Mouse (Mus musculus): ENCODE data around the gene Pdzk1ip1. TPM values are rescaled to one million over a fixed set of nuclear protein-coding genes. Genes with fewer than 3 reads are reported as not detected.

The Pdzk1ip1 gene
- polyA plus RNA-seq, 1 experiment from 2014 or later: 12.9 TPM

DNA sequence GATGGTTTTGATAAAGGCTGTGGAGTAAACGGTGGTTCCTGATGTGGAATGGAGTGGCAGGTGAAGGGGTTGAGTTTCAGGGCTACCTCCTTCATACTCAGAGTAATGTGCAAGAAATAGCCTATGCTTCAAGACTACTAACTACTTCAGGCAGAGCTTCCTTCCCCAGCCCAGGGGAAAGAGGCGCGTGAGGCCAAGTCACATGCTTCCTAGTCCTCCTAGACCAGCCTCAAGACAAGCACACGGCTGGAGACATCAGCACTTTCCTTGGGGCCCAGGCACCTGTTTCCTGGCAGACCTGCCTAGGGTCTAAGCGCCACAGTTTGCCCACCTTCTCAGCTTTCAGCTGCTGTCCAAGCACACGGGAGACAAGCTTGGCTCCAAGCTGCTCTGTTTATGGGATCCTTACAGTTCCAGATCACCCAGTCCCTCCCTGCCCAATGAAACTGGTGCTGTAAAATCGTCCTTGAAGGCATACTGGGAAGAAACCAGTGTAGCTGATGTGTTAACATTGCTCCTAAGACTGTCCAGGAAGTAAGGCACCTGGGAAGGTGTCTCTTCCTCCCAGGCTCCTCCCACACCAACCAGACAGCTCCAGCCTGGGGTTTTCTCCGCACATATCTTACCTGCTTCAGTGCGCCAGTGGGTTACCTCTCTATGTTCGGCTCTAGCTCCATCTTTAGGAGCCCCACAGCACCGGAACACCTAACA lies 8.1 kb downstream of the Pdzk1ip1 start:
- ATAC-seq (ENCODE audit: low FRiP score, low read depth): peak; percentile 6; the same call in 1 of the 2 replicates
- Histone ChIP-seq H3K27ac (replicated peaks) (peak overlapping the region; percentile 66), H3K9ac (replicated peaks) (no peak overlapping the region), H3K36me3 (no peaks in the 10 kb centered on the region), H3K4me2 (replicated peaks) (peak overlapping the region; percentile 84), H3K4me1 (peaks cover 18% of the 10 kb centered on the region), H3K9me3 (no peaks in the 10 kb centered on the region), H3K27me3 (peaks cover 37% of the 10 kb centered on the region), H3K4me3 (no peak overlapping the region)
- WGBS: 13% methylated on average over 11 of the region's 11 CpGs

DNA sequence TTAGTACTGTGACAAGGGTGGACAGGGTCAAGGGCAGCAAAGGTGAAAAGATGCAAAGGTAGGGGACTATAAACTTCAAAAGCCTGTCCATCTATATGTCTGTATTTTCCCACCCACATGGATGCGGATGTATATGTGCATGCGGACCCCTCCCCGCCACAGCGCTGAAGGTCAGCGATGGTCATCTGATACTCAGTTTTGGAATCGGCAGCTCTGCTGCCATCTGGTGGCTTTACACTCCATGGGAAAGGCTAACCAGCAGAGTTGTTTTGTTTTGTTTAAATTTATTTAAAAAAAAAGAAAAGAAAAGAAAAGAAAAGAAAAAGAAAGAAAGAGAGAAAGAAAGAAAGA lies 8.6 kb downstream of the Pdzk1ip1 start:
- Histone ChIP-seq H3K9me3 (no peaks in the 10 kb centered on the region), H3K9ac (replicated peaks) (no peak overlapping the region), H3K27ac (replicated peaks) (no peak overlapping the region), H3K4me3 (no peak overlapping the region), H3K4me1 (peaks cover 18% of the 10 kb centered on the region), H3K27me3 (peaks cover 37% of the 10 kb centered on the region), H3K4me2 (replicated peaks) (peak overlapping the region; percentile 84), H3K36me3 (no peaks in the 10 kb centered on the region)
- WGBS: 2% methylated on average over 6 of the region's 6 CpGs
- ATAC-seq (ENCODE audit: low FRiP score, low read depth): peak; percentile 19; the same call in 1 of the 2 replicates

DNA sequence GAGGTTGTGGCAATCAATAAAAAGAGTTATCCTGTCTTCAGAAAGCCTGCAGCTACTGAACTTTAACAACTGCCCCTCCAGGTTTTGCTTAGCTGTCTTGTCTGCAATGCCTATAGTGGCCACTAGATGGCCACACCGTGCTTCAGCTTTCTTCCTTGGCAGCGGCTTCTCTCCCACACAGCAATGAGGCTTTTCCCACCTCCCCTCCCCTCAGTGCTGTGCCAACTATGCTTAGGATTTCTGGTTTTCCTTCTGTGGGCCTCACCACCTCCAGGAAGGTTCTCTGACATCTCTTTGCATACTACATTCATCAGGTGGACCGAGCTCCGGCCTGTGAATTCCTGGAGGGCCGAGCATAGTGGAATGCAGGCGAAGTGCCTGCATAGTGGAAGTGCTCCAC lies 13.2 kb downstream of the Pdzk1ip1 start:
- H3K4me1 ChIP-seq: peaks cover 5% of the 10 kb centered on the region
- no peak overlapping the region for H3K27ac ChIP-seq (replicated peaks)
- peak; percentile 51 for ATAC-seq (ENCODE audit: low FRiP score, low read depth)
- H3K9me3 ChIP-seq: no peaks in the 10 kb centered on the region
- peaks cover 8% of the 10 kb centered on the region for H3K27me3 ChIP-seq
- H3K36me3 ChIP-seq: no peaks in the 10 kb centered on the region
- no peak overlapping the region for H3K4me3 ChIP-seq
- H3K4me2 ChIP-seq (replicated peaks): no peak overlapping the region
- H3K9ac ChIP-seq (replicated peaks): no peak overlapping the region
- 39% methylated on average over 6 of the region's 6 CpGs for whole genome bisulfite sequencing

DNA sequence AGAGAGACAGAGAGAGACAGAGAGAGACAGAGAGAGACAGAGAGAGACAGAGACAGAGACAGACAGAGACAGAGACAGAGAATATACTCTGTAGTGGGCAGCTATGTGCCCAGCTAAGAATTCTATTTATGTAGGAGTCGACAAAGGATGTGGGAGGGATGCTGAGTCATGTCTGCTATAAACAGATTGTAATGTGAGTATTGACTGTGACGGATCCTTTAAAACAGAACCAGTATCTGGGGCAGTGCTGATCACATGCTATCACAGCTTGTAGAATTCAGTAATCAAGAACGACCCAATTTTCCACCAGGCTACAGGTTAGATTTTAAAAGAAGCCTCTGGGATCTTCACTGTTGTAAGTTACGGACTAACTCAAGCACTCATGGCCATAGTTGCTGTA lies 15.0 kb downstream of the Pdzk1ip1 start:
- 73% methylated on average over 4 of the region's 4 CpGs for WGBS
- H3K27ac ChIP-seq (replicated peaks): no peak overlapping the region
- H3K9ac ChIP-seq (replicated peaks): no peak overlapping the region
- peaks cover 4% of the 10 kb centered on the region for H3K27me3 ChIP-seq
- H3K36me3 ChIP-seq: no peaks in the 10 kb centered on the region
- H3K4me1 ChIP-seq: no peaks in the 10 kb centered on the region
- ATAC-seq (ENCODE audit: low FRiP score, low read depth): no peak
- H3K9me3 ChIP-seq: no peaks in the 10 kb centered on the region
- H3K4me3 ChIP-seq: no peak overlapping the region
- no peak overlapping the region for H3K4me2 ChIP-seq (replicated peaks)

DNA sequence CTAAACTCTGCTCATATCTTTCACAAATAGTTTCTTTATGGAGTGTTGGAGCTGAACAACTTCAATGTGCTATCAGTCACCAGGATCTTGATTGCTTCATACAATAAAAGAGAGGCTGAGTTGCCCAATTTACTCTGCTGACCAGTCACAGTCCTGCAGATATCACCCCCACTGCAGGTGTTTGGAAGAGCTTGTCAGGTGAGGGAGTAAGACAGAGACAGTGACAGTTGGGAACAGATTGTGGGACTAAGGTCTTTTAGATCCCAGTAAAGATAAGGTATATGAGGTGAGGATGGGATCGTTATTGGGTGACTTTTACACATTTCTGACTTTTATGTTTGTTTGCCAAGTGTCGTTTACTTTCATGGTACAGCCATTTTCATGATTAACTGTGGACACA lies 22.7 kb downstream of the Pdzk1ip1 start:
- no peaks in the 10 kb centered on the region for H3K9me3 ChIP-seq
- H3K4me3 ChIP-seq: no peak overlapping the region
- H3K36me3 ChIP-seq: no peaks in the 10 kb centered on the region
- H3K9ac ChIP-seq (replicated peaks): no peak overlapping the region
- WGBS: 85% methylated on average over 2 of the region's 2 CpGs
- ATAC-seq (ENCODE audit: low FRiP score, low read depth): no peak
- H3K27ac ChIP-seq (replicated peaks): no peak overlapping the region
- no peak overlapping the region for H3K4me2 ChIP-seq (replicated peaks)
- H3K4me1 ChIP-seq: no peaks in the 10 kb centered on the region
- H3K27me3 ChIP-seq: no peaks in the 10 kb centered on the region

DNA sequence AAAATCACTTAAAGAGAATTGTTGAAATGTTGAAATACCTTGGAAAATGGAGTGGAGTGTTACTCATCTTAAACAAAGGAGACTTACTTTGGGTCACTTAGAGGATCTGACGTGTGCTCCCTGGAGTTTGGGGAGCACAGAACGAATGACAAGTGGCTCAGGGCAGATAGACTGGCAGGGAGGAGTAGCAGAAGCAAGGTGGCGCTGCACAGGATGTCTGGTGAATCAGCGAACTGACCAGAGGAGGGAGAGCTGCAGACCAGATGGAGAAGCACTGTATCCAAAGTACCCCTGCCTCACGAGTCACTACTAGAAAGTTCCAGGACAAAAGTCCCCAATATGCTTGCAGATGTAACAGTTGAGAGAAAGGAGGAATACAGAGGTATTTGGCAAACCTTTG lies 24.8 kb downstream of the Pdzk1ip1 start:
- H3K4me3 ChIP-seq: no peak overlapping the region
- H3K9ac ChIP-seq (replicated peaks): no peak overlapping the region
- H3K4me1 ChIP-seq: no peaks in the 10 kb centered on the region
- H3K27me3 ChIP-seq: no peaks in the 10 kb centered on the region
- ATAC-seq (ENCODE audit: low FRiP score, low read depth): no peak
- no peaks in the 10 kb centered on the region for H3K36me3 ChIP-seq
- no peak overlapping the region for H3K4me2 ChIP-seq (replicated peaks)
- 29% methylated on average over 5 of the region's 5 CpGs for WGBS
- no peak overlapping the region for H3K27ac ChIP-seq (replicated peaks)
- no peaks in the 10 kb centered on the region for H3K9me3 ChIP-seq

DNA sequence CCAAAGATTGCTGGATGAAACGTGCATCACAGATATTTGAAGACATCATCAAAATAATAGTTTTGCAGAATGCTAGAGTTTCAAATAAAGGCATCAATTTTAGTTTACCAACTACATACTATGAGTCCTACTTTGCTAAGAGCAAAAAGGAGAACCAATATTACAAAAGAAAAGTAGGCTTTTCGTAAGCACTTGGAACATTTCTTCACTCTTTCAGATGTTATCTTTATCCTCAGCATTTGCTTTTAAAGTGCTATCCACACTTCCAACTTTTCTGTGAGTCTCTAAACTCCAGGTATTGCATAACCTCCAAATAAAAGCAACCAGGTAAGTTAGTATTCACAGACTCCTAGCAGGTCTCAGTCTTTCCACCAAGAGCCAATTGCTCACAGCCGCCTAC lies 31.1 kb downstream of the Pdzk1ip1 start:
- Histone ChIP-seq H3K36me3 (no peaks in the 10 kb centered on the region), H3K4me3 (no peak overlapping the region), H3K4me1 (no peaks in the 10 kb centered on the region), H3K27ac (replicated peaks) (no peak overlapping the region), H3K4me2 (replicated peaks) (no peak overlapping the region), H3K9me3 (no peaks in the 10 kb centered on the region), H3K27me3 (no peaks in the 10 kb centered on the region), H3K9ac (replicated peaks) (no peak overlapping the region)
- WGBS: 89% methylated on average over 3 of the region's 3 CpGs
- ATAC-seq (ENCODE audit: low FRiP score, low read depth): no peak

DNA sequence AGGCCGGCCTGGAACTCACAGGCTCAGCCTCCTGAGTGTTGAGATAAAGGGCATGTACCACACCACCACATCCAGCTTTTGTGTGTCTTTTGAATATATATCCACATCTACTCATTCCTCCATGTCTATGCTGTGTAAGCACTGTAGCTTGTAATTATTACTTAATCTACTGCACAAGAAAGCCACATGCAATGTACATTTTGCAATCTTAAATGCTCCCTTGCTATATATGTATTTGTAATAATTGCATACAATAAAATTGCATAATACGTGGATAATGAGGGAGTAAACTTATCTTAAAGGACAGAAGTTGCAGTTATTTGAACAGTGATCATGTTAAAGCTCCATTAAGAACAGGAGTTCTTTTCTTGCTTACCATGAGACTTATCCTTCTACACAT lies 32.7 kb downstream of the Pdzk1ip1 start:
- no peaks in the 10 kb centered on the region for H3K27me3 ChIP-seq
- H3K4me2 ChIP-seq (replicated peaks): no peak overlapping the region
- WGBS: 90% methylated on average over 2 of the region's 2 CpGs
- H3K36me3 ChIP-seq: no peaks in the 10 kb centered on the region
- no peak overlapping the region for H3K27ac ChIP-seq (replicated peaks)
- H3K4me1 ChIP-seq: no peaks in the 10 kb centered on the region
- no peak for ATAC-seq (ENCODE audit: low FRiP score, low read depth)
- no peaks in the 10 kb centered on the region for H3K9me3 ChIP-seq
- H3K9ac ChIP-seq (replicated peaks): no peak overlapping the region
- no peak overlapping the region for H3K4me3 ChIP-seq

DNA sequence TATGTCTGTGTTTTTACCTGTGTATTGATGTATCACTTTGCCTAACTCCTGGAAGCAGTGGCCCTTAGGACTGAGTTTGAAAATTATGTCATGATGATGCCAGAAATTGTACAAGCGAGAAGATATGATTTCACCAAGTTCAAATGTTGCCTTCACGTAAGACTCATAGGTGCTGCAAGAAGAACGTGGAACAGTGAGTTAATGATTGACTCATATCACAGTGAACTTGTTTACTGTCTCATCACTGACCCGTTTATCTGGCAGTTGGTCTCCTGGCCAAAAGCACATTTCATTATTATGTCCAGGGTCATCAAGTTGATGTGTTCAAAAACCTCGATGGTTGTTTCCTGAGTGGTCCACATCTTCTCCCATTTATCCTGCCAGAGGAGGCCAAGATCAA lies 33.1 kb downstream of the Pdzk1ip1 start:
- H3K27ac ChIP-seq (replicated peaks): no peak overlapping the region
- no peaks in the 10 kb centered on the region for H3K36me3 ChIP-seq
- H3K4me1 ChIP-seq: no peaks in the 10 kb centered on the region
- no peak overlapping the region for H3K4me2 ChIP-seq (replicated peaks)
- 90% methylated on average over 5 of the region's 5 CpGs for WGBS
- no peaks in the 10 kb centered on the region for H3K27me3 ChIP-seq
- no peak overlapping the region for H3K4me3 ChIP-seq
- no peak for ATAC-seq (ENCODE audit: low FRiP score, low read depth)
- no peaks in the 10 kb centered on the region for H3K9me3 ChIP-seq
- no peak overlapping the region for H3K9ac ChIP-seq (replicated peaks)

DNA sequence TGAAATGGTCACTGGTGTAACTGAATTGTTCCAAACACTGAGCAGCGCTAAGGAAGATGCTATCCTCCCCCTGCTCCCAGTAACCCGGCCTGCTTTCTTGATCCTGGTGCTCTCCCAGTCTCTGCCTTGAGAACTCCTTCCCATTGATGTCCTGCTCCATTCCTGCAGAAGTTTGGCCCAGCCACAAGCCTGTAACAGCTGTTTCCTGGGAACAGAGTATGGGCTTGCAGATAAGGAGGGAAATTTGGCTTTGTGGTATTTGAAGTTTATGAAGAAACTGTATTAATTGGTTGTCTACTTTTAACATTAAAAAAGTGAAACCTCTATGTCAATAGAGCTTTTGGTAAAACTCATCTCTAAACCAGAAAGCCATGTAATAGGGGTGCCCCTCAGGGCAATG lies 35.0 kb downstream of the Pdzk1ip1 start:
- H3K9me3 ChIP-seq: no peaks in the 10 kb centered on the region
- H3K4me3 ChIP-seq: no peak overlapping the region
- 73% methylated on average over 2 of the region's 2 CpGs for WGBS
- H3K4me2 ChIP-seq (replicated peaks): no peak overlapping the region
- no peak overlapping the region for H3K9ac ChIP-seq (replicated peaks)
- H3K36me3 ChIP-seq: no peaks in the 10 kb centered on the region
- ATAC-seq (ENCODE audit: low FRiP score, low read depth): no peak
- no peaks in the 10 kb centered on the region for H3K4me1 ChIP-seq
- H3K27ac ChIP-seq (replicated peaks): no peak overlapping the region
- no peaks in the 10 kb centered on the region for H3K27me3 ChIP-seq

DNA sequence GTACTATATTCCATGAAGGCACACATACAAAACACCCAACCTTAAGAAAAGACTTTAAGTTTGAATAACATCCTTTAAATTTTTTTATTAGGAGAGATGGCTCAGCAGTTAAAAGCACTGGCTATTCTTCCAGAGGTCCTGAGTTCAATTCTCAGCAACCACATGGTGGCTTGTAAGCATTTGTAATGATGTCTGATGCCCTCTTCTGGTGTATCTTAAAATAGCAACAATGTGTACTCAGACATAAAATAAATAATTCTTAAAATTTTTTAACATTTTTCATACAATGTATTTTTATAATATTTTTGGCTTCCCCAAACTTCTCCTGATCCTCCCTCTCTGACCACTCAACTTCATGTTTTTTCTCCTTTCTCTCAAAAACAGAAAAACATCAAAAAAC lies 36.2 kb downstream of the Pdzk1ip1 start:
- no peak overlapping the region for H3K9ac ChIP-seq (replicated peaks)
- H3K27ac ChIP-seq (replicated peaks): no peak overlapping the region
- H3K36me3 ChIP-seq: no peaks in the 10 kb centered on the region
- no peaks in the 10 kb centered on the region for H3K9me3 ChIP-seq
- no peak overlapping the region for H3K4me3 ChIP-seq
- no peaks in the 10 kb centered on the region for H3K4me1 ChIP-seq
- no peaks in the 10 kb centered on the region for H3K27me3 ChIP-seq
- no peak overlapping the region for H3K4me2 ChIP-seq (replicated peaks)
- ATAC-seq (ENCODE audit: low FRiP score, low read depth): no peak

DNA sequence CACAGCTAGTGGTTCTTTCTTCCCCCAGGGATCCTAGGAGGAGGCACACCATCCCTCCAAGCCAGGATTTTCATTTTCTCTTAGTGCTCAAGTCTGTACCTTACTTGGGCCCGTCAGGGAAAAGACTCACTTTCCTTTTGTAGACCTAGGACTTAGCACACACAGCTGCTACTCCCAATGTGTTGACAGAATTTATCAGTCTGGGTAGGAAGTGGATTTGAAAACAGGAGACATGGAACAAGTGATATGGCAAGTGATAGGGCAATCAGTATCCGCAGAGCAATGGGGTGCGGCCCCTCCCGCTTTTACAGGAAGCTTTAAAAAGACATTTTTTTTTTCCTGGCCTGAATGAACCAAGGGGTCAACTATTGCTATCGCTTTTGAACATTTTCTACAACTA lies 44.6 kb downstream of the Pdzk1ip1 start:
- H3K36me3 ChIP-seq: no peaks in the 10 kb centered on the region
- ATAC-seq (ENCODE audit: low FRiP score, low read depth): no peak
- H3K4me1 ChIP-seq: peaks cover 7% of the 10 kb centered on the region; the same call in 1 of the 2 replicates
- H3K9me3 ChIP-seq: no peaks in the 10 kb centered on the region
- H3K4me2 ChIP-seq (replicated peaks): peak overlapping the region; percentile 79
- peaks cover 21% of the 10 kb centered on the region for H3K27me3 ChIP-seq
- no peak overlapping the region for H3K9ac ChIP-seq (replicated peaks)
- no peak overlapping the region for H3K4me3 ChIP-seq
- WGBS: 8% methylated on average over 5 of the region's 5 CpGs
- H3K27ac ChIP-seq (replicated peaks): no peak overlapping the region
